Mouse (Mus musculus): ENCODE measurements around the gene Dhtkd1. TPM values are rescaled to one million over a fixed set of nuclear protein-coding genes. Genes with fewer than 3 reads are reported as not detected.
"Not testable (repeated sequence)": the region's sequence is repeated elsewhere in the genome, so short reads cannot be mapped to it uniquely, and the experiment has no call there.

Dhtkd1 gene
- polyA plus RNA-seq, 1 experiment from 2014 or later = 2.8 TPM

- Histone ChIP-seq H3K36me3 (replicated peaks; ENCODE audit: control insufficient read depth, insufficient read depth, low read depth, low read length) (no peaks in the 10 kb centered on the region), H3K27me3 (ENCODE audit: control insufficient read depth, insufficient read depth, low read length) (no peaks in the 10 kb centered on the region), H3K9me3 (replicated peaks; ENCODE audit: control insufficient read depth, low read length) (no peaks in the 10 kb centered on the region), H3K27ac (replicated peaks; ENCODE audit: low read depth, low read length) (peak within 1 kb of the TSS; percentile 65), H3K4me2 (ENCODE audit: low read depth, low read length) (peak within 1 kb of the TSS; percentile 51), H3K4me1 (ENCODE audit: control insufficient read depth, insufficient read depth, low read length) (0 out of 2 replicates have a peak, but pooled peaks cover 3% of the 10 kb centered on the region), H3K9ac (replicated peaks; ENCODE audit: low read length) (peak within 1 kb of the TSS; percentile 91), H3K4me3 (ENCODE audit: low read depth, low read length) (peak within 1 kb of the TSS; percentile 95)
- WGBS = under 1% methylated on average over 37 of the region's 54 CpGs
- ATAC-seq (replicated peaks; ENCODE audit: insufficient number of reproducible peaks, low FRiP score, low TSS enrichment, low read depth) = peak; percentile 93
- DNase-seq (ENCODE audit: low spot score) = peak; percentile 95
Observed at GRCm38 (mm10) chr2:5950766-5951595, 8.4 kb upstream of the Dhtkd1 start, which contains the start of gene Upf2. Upf2 (plus strand) TSS chr2:5951469.

DNA sequence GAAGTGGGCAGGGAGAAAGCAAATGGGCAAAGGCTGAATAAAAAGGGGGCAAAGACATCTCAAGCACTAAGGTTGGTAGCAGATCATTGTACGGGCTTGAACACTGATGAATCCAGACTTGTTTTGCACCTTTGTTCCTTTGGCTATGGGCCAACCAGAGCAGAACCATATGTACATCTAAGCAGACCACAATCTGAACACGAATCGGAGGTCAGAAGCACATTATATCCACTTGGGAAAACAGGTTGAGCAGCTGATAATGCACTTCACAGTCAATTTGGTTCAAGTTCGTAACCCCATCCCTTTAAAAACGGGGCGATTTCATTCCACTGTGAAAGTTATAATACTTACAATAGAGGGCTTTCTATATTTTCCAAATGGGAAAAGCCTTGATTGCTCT lies 7.7 kb upstream of the Dhtkd1 start:
- DNase-seq (ENCODE audit: low spot score) (peak; percentile 27), ATAC-seq (replicated peaks; ENCODE audit: insufficient number of reproducible peaks, low FRiP score, low TSS enrichment, low read depth) (no peak)
- 13% methylated on average over 6 of the region's 6 CpGs for WGBS

GRCm38 (mm10) chr2:5949821-5950220 lies 7.2 kb upstream of the Dhtkd1 start:
- not testable (repeated sequence) for H3K36me3 ChIP-seq (replicated peaks; ENCODE audit: control insufficient read depth, insufficient read depth, low read depth, low read length); H3K9me3 ChIP-seq (replicated peaks; ENCODE audit: control insufficient read depth, low read length); H3K4me3 ChIP-seq (ENCODE audit: low read depth, low read length); DNase-seq (ENCODE audit: low spot score); H3K9ac ChIP-seq (replicated peaks; ENCODE audit: low read length); H3K4me1 ChIP-seq (ENCODE audit: control insufficient read depth, insufficient read depth, low read length); H3K27ac ChIP-seq (replicated peaks; ENCODE audit: low read depth, low read length); H3K27me3 ChIP-seq (ENCODE audit: control insufficient read depth, insufficient read depth, low read length); ATAC-seq (replicated peaks; ENCODE audit: insufficient number of reproducible peaks, low FRiP score, low TSS enrichment, low read depth)
- WGBS = 95% methylated on average over 9 of the region's 9 CpGs
- peak overlapping the region; percentile 48 for H3K4me2 ChIP-seq (ENCODE audit: low read depth, low read length)

More for the DNA sequence above, 7.7 kb upstream of the Dhtkd1 start:
- H3K36me3 ChIP-seq (replicated peaks; ENCODE audit: control insufficient read depth, insufficient read depth, low read depth, low read length) = no peaks in the 10 kb centered on the region
- H3K4me1 ChIP-seq (ENCODE audit: control insufficient read depth, insufficient read depth, low read length) = 0 out of 2 replicates have a peak, but pooled peaks cover 3% of the 10 kb centered on the region
- peak overlapping the region; percentile 48 for H3K4me2 ChIP-seq (ENCODE audit: low read depth, low read length)
- H3K27ac ChIP-seq (replicated peaks; ENCODE audit: low read depth, low read length) = no peak overlapping the region
- no peaks in the 10 kb centered on the region for H3K9me3 ChIP-seq (replicated peaks; ENCODE audit: control insufficient read depth, low read length)
- peak overlapping the region; percentile 37 for H3K4me3 ChIP-seq (ENCODE audit: low read depth, low read length)
- H3K27me3 ChIP-seq (ENCODE audit: control insufficient read depth, insufficient read depth, low read length) = no peaks in the 10 kb centered on the region
- H3K9ac ChIP-seq (replicated peaks; ENCODE audit: low read length) = peak overlapping the region; percentile 91

DNA sequence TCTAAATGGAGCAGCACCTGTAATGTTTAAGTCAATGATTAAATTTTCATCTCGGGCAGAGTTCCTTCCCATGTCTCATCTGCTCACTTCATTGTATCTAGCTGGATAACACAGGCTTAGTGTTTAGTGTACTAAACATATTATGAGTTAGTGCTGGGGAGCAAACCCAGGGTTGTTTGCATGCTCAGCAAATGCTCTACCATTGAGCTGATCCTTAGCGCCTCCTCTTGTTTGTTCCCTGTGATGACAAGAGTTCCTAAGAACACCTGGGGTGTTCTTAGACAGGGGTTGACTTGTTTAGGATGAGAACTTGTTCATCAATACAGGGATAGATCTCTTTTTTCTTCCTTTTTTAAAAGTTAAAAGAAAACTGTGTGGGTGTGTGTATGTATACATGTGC lies 6.4 kb upstream of the Dhtkd1 start:
- no peaks in the 10 kb centered on the region for H3K36me3 ChIP-seq (replicated peaks; ENCODE audit: control insufficient read depth, insufficient read depth, low read depth, low read length)
- H3K27ac ChIP-seq (replicated peaks; ENCODE audit: low read depth, low read length) = no peak overlapping the region
- WGBS = 86% methylated on average over 2 of the region's 2 CpGs
- 0 out of 2 replicates have a peak, but pooled peaks cover 3% of the 10 kb centered on the region for H3K4me1 ChIP-seq (ENCODE audit: control insufficient read depth, insufficient read depth, low read length)
- H3K4me3 ChIP-seq (ENCODE audit: low read depth, low read length) = no peak overlapping the region
- H3K27me3 ChIP-seq (ENCODE audit: control insufficient read depth, insufficient read depth, low read length) = no peaks in the 10 kb centered on the region
- ATAC-seq (replicated peaks; ENCODE audit: insufficient number of reproducible peaks, low FRiP score, low TSS enrichment, low read depth) = no peak
- H3K4me2 ChIP-seq (ENCODE audit: low read depth, low read length) = no peak overlapping the region
- no peak for DNase-seq (ENCODE audit: low spot score)
- H3K9ac ChIP-seq (replicated peaks; ENCODE audit: low read length) = no peak overlapping the region
- no peaks in the 10 kb centered on the region for H3K9me3 ChIP-seq (replicated peaks; ENCODE audit: control insufficient read depth, low read length)

- no peak overlapping the region for H3K9ac ChIP-seq (replicated peaks; ENCODE audit: low read length)
- H3K27me3 ChIP-seq (ENCODE audit: control insufficient read depth, insufficient read depth, low read length) = no peaks in the 10 kb centered on the region
- H3K4me2 ChIP-seq (ENCODE audit: low read depth, low read length) = no peak overlapping the region
- DNase-seq (ENCODE audit: low spot score) (no peak), ATAC-seq (replicated peaks; ENCODE audit: insufficient number of reproducible peaks, low FRiP score, low TSS enrichment, low read depth) (no peak)
- H3K9me3 ChIP-seq (replicated peaks; ENCODE audit: control insufficient read depth, low read length) = no peaks in the 10 kb centered on the region
- no peak overlapping the region for H3K4me3 ChIP-seq (ENCODE audit: low read depth, low read length)
- 88% methylated on average over 3 of the region's 3 CpGs for WGBS
- 0 out of 2 replicates have a peak, but pooled peaks cover 3% of the 10 kb centered on the region for H3K4me1 ChIP-seq (ENCODE audit: control insufficient read depth, insufficient read depth, low read length)
- no peaks in the 10 kb centered on the region for H3K36me3 ChIP-seq (replicated peaks; ENCODE audit: control insufficient read depth, insufficient read depth, low read depth, low read length)
- no peak overlapping the region for H3K27ac ChIP-seq (replicated peaks; ENCODE audit: low read depth, low read length)
Observed at GRCm38 (mm10) chr2:5946876-5947275, 4.3 kb upstream of the Dhtkd1 start.

DNA sequence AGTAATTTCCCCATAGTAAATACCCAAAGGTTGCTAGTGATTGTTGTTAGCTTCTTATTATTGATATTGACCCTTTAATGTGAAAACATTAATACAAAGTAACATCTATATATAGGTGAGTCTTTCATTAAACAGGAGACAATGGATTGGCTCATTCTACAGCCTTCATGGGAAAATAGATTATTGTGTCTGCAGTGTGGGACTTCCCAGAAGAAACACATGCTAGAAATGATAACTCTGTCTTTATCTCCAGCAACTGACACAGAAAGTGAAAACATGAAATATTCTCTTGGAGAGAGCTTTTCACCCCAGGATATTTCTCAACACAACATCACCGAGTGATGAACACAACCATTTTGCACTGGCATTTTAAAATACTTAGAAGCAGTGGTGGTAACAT lies 3.0 kb upstream of the Dhtkd1 start:
- H3K4me3 ChIP-seq (ENCODE audit: low read depth, low read length) = no peak overlapping the region
- H3K4me2 ChIP-seq (ENCODE audit: low read depth, low read length) = no peak overlapping the region
- H3K4me1 ChIP-seq (ENCODE audit: control insufficient read depth, insufficient read depth, low read length) = 0 out of 2 replicates have a peak, but pooled peaks cover 3% of the 10 kb centered on the region
- no peaks in the 10 kb centered on the region for H3K9me3 ChIP-seq (replicated peaks; ENCODE audit: control insufficient read depth, low read length)
- no peaks in the 10 kb centered on the region for H3K36me3 ChIP-seq (replicated peaks; ENCODE audit: control insufficient read depth, insufficient read depth, low read depth, low read length)
- DNase-seq (ENCODE audit: low spot score) = no peak
- 90% methylated on average over 1 of the region's 1 CpGs for WGBS
- H3K27me3 ChIP-seq (ENCODE audit: control insufficient read depth, insufficient read depth, low read length) = no peaks in the 10 kb centered on the region
- ATAC-seq (replicated peaks; ENCODE audit: insufficient number of reproducible peaks, low FRiP score, low TSS enrichment, low read depth) = no peak
- H3K9ac ChIP-seq (replicated peaks; ENCODE audit: low read length) = no peak overlapping the region
- H3K27ac ChIP-seq (replicated peaks; ENCODE audit: low read depth, low read length) = no peak overlapping the region

DNA sequence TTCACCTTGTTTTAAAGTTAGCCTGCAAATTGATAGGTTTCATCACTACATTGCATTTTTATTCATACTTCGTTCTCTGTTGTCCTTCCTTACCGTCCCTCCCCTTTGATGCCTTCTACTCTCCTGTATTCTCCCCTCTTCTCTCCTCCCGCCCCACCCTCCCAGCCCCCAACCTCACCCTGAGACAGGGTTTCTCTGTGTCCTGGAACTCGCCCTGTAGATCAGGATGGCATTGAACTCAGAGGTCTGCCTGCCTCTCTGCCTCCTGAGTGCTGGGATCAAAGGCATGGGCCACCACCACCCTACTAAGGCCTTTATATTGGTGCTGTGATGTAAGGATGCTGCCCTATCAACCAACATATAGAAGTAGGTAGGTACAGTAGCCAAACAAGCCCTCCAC lies 479 bp upstream of the Dhtkd1 start:
- DNase-seq (ENCODE audit: low spot score) = no peak
- H3K9me3 ChIP-seq (replicated peaks; ENCODE audit: control insufficient read depth, low read length) = no peaks in the 10 kb centered on the region
- WGBS = 34% methylated on average over 4 of the region's 4 CpGs
- H3K36me3 ChIP-seq (replicated peaks; ENCODE audit: control insufficient read depth, insufficient read depth, low read depth, low read length) = no peaks in the 10 kb centered on the region
- H3K27ac ChIP-seq (replicated peaks; ENCODE audit: low read depth, low read length) = no peak overlapping the region
- peak overlapping the region; percentile 57 for H3K4me2 ChIP-seq (ENCODE audit: low read depth, low read length)
- no peak for ATAC-seq (replicated peaks; ENCODE audit: insufficient number of reproducible peaks, low FRiP score, low TSS enrichment, low read depth)
- peak overlapping the region; percentile 44 for H3K4me3 ChIP-seq (ENCODE audit: low read depth, low read length)
- no peak overlapping the region for H3K9ac ChIP-seq (replicated peaks; ENCODE audit: low read length)
- no peaks in the 10 kb centered on the region for H3K4me1 ChIP-seq (ENCODE audit: control insufficient read depth, insufficient read depth, low read length)
- no peaks in the 10 kb centered on the region for H3K27me3 ChIP-seq (ENCODE audit: control insufficient read depth, insufficient read depth, low read length)

DNA sequence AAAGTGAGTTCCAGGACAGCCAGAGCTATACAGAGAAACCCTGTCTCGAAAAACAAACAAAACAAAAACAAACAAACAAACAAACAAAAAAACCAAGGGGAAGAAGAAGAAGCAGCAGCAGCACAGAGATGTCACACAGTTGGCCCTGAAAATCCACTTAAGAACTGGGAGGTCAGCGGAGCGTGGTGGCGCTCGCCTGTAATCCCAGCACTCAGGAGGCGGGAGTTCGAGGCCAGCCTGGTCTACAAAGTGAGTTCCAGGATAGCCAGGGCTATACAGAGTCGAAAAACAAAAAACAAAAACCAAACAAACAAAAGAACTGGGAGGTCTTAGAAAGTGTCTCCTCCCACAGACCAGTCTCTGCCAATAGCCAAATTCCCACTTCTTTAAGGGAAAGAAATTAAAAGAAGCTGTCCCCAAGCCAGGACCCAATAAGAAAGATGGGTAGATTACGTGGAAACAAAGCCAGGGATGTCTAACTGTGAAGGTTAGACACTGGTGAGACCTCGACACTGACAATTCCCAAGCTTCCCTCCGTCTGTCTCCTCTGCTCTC lies 654 bp downstream of the Dhtkd1 start:
- no peak for ATAC-seq (replicated peaks; ENCODE audit: insufficient number of reproducible peaks, low FRiP score, low TSS enrichment, low read depth)
- 56% methylated on average over 11 of the region's 11 CpGs for WGBS
- no peaks in the 10 kb centered on the region for H3K4me1 ChIP-seq (ENCODE audit: control insufficient read depth, insufficient read depth, low read length)

More for the DNA sequence above, 654 bp downstream of the Dhtkd1 start:
- Histone ChIP-seq H3K36me3 (replicated peaks; ENCODE audit: control insufficient read depth, insufficient read depth, low read depth, low read length) (no peaks in the 10 kb centered on the region), H3K4me2 (ENCODE audit: low read depth, low read length) (peak overlapping the region; percentile 57), H3K27ac (replicated peaks; ENCODE audit: low read depth, low read length) (no peak overlapping the region), H3K27me3 (ENCODE audit: control insufficient read depth, insufficient read depth, low read length) (no peaks in the 10 kb centered on the region), H3K9ac (replicated peaks; ENCODE audit: low read length) (peak overlapping the region; percentile 44), H3K4me3 (ENCODE audit: low read depth, low read length) (peak overlapping the region; percentile 44), H3K9me3 (replicated peaks; ENCODE audit: control insufficient read depth, low read length) (no peaks in the 10 kb centered on the region)
- DNase-seq (ENCODE audit: low spot score) = no peak
